Mouse (Mus musculus) limb, embryonic 12.5 days (tissue): ENCODE measurements around the gene Nr2e1. TPM values are rescaled to one million over a fixed set of nuclear protein-coding genes. Genes with fewer than 3 reads are reported as not detected.

Source experiments
- ATAC-seq: fragments of 200-750 bp; cut with Nextera tagmentation; 2 replicates; pipeline ENCODE4 v1.8.0; 2017; ENCODE audit warnings: low read depth, moderate TSS enrichment; ENCODE audit not compliant: insufficient number of reproducible peaks, insufficient read depth, low FRiP score, low TSS enrichment
- H3K27ac ChIP-seq: fragments of 300-500 bp; sonication (generic); 2 replicates; pipeline ENCODE4 v1.5.1; 2016; ENCODE audit warnings: mild to moderate bottlenecking, moderate library complexity
- H3K27me3 ChIP-seq: fragments of 300-500 bp; sonication (generic); 2 replicates; pipeline ENCODE4 v1.6.1; 2016; ENCODE audit warnings: mild to moderate bottlenecking, moderate library complexity
- H3K36me3 ChIP-seq: fragments of 300-500 bp; sonication (generic); 2 replicates; pipeline ENCODE4 v1.6.1; 2016; ENCODE audit warnings: mild to moderate bottlenecking, moderate library complexity
- H3K4me1 ChIP-seq: fragments of 300-500 bp; sonication (generic); replicated peaks from 2 replicates; pipeline ENCODE4 v1.6.1; 2016
- H3K4me2 ChIP-seq: fragments of 300-500 bp; sonication (generic); 2 replicates; pipeline ENCODE4 v1.6.1; 2016; ENCODE audit warnings: mild to moderate bottlenecking, moderate library complexity
- H3K4me3 ChIP-seq: fragments of 300-500 bp; sonication (generic); replicated peaks from 2 replicates; pipeline ENCODE4 v1.5.1; 2016; ENCODE audit warnings: mild to moderate bottlenecking
- H3K9ac ChIP-seq: fragments of 300-500 bp; sonication (generic); replicated peaks from 2 replicates; pipeline ENCODE4 v1.6.1; 2016; ENCODE audit warnings: mild to moderate bottlenecking, moderate library complexity
- H3K9me3 ChIP-seq: fragments of 300-500 bp; sonication (generic); 2 replicates; pipeline ENCODE4 v1.6.1; 2016; ENCODE audit warnings: mild to moderate bottlenecking, moderate library complexity
- WGBS: fragments of 180-500 bp; shearing (Covaris S2); methylation state at CpG from one replicate; pipeline ENCODE4 v1.1.7; 2016; 5-methylcytosine and 5-hydroxymethylcytosine counted together
- polyA plus RNA-seq: library from polyadenylated mRNA; unstranded; fragments of >200 nt; fragmentation: Nextera tagmentation; extraction: Ambion mirVana; gene quantifications from 2 replicates; pipeline ENCODE4 v1.2.1, GENCODE M21; 2016

The Nr2e1 gene
- polyA plus RNA-seq, result not detected in 2 replicates

DNA sequence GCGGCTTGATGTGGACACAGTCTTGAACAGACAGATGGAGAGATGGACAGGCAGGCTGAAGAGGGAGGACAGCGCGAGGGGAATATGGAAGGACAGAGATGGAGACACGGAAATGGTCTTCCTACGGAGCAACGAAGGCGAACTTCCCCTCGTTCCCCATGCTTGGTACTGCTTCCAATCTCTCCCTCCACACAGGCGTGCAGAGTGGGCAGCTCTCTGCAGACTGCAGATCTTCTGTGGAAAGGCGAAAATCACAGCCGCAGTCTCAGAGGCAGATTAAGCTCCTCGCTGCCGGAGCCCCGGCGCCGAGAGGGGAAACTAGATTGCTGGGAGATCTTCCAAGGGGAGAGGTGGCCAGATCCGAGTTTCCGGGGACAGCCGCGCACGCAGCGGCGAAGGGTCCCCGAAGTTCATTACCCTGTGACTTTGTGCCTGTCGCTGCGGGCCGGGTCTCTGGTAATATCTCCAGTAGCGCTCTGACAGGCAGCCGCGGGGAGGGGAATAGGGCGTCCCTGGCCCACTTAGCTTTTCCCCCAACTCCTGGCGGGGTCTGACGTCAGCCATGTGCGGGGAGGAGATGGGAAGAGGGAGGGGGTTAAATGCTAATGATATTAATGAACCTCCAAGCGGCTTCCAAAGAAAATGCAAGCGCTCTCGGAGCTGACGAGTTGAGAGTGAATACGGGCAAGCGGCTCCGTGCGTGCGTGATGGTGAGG, at the start of gene Nr2e1, which contains the start of gene Ostm1:
Gene Nr2e1 (minus strand): TSS at position 476 of the 716 bp plus-strand sequence.
Gene Ostm1 (plus strand): TSS at position 666 of the 716 bp plus-strand sequence.
- Histone ChIP-seq H3K27ac (no peak within 1 kb of the TSS), H3K9me3 (peaks cover 4% of the 10 kb centered on the region; the same call in 1 of the 2 replicates), H3K4me2 (peak within 1 kb of the TSS; percentile 31), H3K36me3 (no peaks in the 10 kb centered on the region), H3K4me1 (peaks cover 41% of the 10 kb centered on the region), H3K27me3 (peaks cover 99% of the 10 kb centered on the region), H3K9ac (no peak within 1 kb of the TSS), H3K4me3 (peak within 1 kb of the TSS; percentile 24)
- ATAC-seq, result no peak
- under 1% methylated on average over 43 of the region's 43 CpGs for WGBS

DNA sequence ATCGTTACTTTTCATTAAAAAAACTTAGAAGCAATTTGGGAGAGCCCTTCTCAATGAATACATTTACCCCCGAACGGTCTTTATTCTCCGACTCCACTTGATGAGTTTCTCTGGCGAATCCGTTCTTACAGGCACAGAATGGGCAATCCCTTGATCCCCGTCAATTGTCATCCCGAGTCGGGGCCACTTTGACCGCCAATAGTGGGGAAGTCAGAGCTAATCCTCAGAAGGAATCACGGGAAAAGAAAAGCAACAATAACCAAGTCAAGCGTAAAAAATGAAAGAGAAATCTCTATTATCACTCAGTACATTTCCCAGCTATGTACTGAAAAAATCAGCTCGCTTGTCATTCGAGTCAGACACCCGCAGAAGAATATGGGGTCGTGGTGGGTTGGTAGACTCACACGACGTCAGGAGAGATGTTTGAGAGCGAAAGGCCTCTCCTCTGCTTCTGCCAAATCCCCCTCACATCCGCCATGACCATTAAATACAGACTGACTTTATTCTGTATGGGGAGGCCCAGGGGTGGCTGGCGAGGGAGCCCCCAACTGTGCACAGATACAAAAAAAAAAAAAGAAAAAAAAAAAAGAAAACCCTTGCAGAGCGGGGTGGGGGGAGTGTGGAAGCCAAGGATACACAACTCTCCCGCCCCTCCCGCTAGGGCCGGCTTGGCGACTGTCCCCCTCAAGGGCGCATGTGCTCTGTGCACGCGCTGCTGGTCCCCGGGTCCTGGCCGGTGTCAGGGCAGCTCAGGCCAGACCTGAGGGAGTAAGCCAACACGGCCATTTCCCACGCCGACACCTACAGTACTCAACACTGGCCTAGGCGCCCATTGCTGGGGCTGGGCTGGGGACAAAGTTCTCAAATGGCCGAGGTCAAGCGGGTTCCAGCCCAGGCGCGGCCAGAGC, 49.3 kb upstream of the Nr2e1 start:
- no peaks in the 10 kb centered on the region for H3K36me3 ChIP-seq
- no peak overlapping the region for H3K9ac ChIP-seq
- H3K4me3 ChIP-seq, result peak overlapping the region; percentile 27
- peak overlapping the region; percentile 47 for H3K4me2 ChIP-seq
- peaks cover 28% of the 10 kb centered on the region for H3K4me1 ChIP-seq
- peaks cover 99% of the 10 kb centered on the region for H3K27me3 ChIP-seq
- 2% methylated on average over 39 of the region's 39 CpGs for WGBS
- H3K27ac ChIP-seq, result no peak overlapping the region
- ATAC-seq, result no peak
- no peaks in the 10 kb centered on the region for H3K9me3 ChIP-seq

DNA sequence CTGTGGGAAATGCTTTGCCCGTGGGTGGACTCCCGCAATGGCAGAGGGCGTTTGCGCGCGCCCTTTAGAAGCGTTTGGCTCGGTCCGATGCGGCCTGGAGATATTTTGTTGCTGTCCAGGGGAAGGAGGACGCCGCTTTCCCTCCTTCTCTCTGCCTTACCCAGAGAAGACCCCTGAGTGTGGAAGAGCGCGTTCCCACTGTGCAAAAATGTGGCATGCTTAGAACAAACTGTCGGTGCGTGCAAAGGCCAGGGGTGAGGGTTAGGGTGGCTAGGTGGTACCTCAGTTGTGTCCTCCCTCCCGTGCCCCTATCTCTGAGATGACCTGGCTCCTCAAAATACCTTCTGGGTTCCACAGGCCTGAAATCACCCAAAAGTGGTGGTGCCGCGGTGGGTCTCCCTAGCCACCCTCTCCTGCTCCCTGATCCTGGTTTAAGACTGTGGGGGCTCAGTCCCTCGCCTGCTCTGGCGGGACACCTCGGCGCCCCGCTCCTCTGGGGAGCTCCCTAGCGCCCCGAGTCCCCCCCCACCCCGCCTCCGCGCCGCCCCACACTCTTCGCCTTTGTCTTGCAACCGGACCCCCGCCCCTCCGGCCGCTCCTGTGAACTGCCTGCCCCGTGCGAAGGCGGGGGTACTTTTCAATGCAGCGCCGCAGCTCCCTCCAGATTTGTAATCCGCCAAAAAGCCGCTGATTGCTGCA, 48.5 kb upstream of the Nr2e1 start:
- Histone ChIP-seq H3K36me3 (no peaks in the 10 kb centered on the region), H3K9ac (no peak overlapping the region), H3K27me3 (peaks cover 100% of the 10 kb centered on the region), H3K4me2 (peak overlapping the region; percentile 28), H3K4me3 (peak overlapping the region; percentile 19; the same call in 1 of the 2 replicates), H3K9me3 (no peaks in the 10 kb centered on the region), H3K4me1 (peaks cover 28% of the 10 kb centered on the region), H3K27ac (no peak overlapping the region)
- 1% methylated on average over 42 of the region's 42 CpGs for WGBS
- ATAC-seq, result no peak

DNA sequence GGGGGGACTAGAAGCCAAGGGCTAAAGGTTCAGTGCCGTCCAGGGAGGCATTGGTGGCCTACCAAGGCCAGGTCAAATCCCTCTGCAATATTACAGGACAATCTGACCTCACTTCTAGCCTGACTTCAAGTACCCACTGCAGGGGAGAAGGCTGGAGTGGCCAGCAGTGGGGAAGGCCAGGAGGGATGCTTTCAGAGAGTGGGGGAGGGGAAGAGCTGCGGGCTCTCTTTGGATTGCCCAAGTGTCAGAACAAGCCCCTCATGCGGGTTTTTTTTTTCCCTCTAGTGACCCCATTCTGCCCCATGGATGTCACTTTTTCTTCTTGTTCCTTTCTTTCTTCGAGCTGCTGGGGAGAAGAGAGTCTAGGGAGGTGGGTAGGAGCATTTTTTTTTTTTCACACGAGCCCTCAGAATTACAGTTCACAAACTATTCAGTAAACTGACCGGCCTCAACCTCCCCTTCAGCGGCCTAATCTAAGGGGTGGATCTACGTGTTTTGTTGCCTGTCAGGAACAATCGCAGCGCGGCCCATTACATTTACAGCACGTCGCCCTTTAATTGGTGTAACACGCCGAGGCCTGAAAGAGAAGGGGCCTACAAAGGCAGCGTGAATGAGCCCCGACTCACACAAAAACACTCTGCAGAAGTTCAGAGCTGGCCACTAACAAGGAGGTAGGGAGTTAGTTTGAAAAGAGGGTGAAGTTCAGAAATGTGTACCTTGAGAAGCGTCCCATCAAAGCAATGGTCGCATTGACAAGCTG, 47.3 kb upstream of the Nr2e1 start:
- Histone ChIP-seq H3K27ac (no peak overlapping the region), H3K4me1 (peaks cover 25% of the 10 kb centered on the region)

DNA sequence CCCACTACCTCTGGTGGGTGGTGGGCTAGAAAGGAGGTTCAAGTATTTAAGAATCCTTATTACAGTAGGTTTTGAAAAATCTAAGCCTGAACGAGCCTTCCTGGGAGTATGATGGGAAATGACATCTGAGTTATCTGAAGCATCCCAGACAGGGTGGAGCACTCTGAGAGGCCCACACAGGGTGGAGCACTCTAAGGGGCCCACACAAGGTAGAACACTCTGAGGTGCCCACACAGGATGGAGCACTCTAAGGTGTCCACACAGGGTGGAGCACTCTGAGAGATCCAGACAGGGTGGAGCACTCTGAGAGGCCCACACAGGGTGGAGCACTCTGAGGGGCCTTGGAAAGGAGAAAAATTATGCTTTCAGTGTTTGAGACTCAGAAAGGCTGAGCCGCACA, 42.5 kb upstream of the Nr2e1 start:
- no peak overlapping the region for H3K9ac ChIP-seq
- H3K4me2 ChIP-seq, result no peak overlapping the region
- ATAC-seq, result no peak
- H3K27ac ChIP-seq, result no peak overlapping the region
- peaks cover 80% of the 10 kb centered on the region for H3K27me3 ChIP-seq
- H3K9me3 ChIP-seq, result no peaks in the 10 kb centered on the region
- H3K36me3 ChIP-seq, result no peaks in the 10 kb centered on the region
- H3K4me1 ChIP-seq, result no peaks in the 10 kb centered on the region
- H3K4me3 ChIP-seq, result no peak overlapping the region
- 80% methylated on average over 2 of the region's 2 CpGs for WGBS

More for the DNA sequence above, 47.3 kb upstream of the Nr2e1 start:
- Histone ChIP-seq H3K27me3 (peaks cover 99% of the 10 kb centered on the region), H3K36me3 (no peaks in the 10 kb centered on the region), H3K9me3 (no peaks in the 10 kb centered on the region), H3K4me3 (no peak overlapping the region), H3K9ac (no peak overlapping the region), H3K4me2 (no peak overlapping the region)
- ATAC-seq, result no peak
- 2% methylated on average over 19 of the region's 19 CpGs for WGBS

DNA sequence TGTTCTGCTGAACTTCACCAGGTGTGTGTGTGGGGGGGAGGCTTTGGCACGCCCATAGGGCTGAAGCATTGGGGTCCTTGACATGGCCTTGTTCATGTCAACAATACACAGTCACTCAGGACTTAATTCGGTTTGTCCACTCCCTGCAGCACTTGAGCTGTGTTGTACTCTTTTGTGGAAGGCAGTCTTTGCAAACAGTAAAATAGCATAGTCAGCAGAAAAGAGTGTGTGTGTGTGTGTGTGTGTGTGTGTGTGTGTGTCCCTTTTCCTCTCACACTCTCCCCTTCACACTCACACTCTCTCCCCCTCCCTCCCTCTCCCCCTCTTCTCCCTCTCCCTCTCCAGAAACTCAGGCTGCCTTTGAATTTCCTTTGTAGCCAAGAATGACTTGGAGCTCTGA, 34.9 kb upstream of the Nr2e1 start:
- H3K9me3 ChIP-seq, result no peaks in the 10 kb centered on the region
- no peak overlapping the region for H3K4me2 ChIP-seq
- H3K27me3 ChIP-seq, result peaks cover 84% of the 10 kb centered on the region
- no peak for ATAC-seq
- peaks cover 8% of the 10 kb centered on the region for H3K4me1 ChIP-seq
- WGBS, result 29% methylated on average over 2 of the region's 2 CpGs
- H3K36me3 ChIP-seq, result no peaks in the 10 kb centered on the region
- H3K9ac ChIP-seq, result no peak overlapping the region
- no peak overlapping the region for H3K4me3 ChIP-seq
- no peak overlapping the region for H3K27ac ChIP-seq

DNA sequence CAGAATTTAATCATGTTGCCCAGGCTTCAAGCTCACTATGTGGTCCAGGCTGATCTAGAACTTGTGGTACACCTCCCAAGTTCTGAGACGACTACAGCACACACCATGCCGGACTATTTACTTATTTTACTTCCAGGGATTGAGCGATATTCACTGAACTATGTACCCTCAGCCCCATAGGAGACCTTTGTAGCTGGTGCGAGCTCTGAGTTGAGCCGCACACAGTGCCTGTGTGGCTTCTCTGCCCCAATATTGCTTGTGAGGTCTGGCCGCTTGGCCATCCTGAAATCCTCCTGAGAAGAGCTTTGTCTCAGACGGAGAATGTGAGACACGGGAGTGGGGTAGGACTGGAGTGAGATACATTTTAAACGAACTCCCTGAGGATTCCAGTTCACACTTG, 31.3 kb upstream of the Nr2e1 start:
- peaks cover 99% of the 10 kb centered on the region for H3K27me3 ChIP-seq
- no peak overlapping the region for H3K4me2 ChIP-seq
- WGBS, result 7% methylated on average over 9 of the region's 9 CpGs
- no peak overlapping the region for H3K9ac ChIP-seq
- H3K4me1 ChIP-seq, result peaks cover 8% of the 10 kb centered on the region
- no peak for ATAC-seq
- H3K27ac ChIP-seq, result no peak overlapping the region
- H3K9me3 ChIP-seq, result peaks cover 5% of the 10 kb centered on the region; the same call in 1 of the 2 replicates
- H3K36me3 ChIP-seq, result no peaks in the 10 kb centered on the region
- H3K4me3 ChIP-seq, result no peak overlapping the region

DNA sequence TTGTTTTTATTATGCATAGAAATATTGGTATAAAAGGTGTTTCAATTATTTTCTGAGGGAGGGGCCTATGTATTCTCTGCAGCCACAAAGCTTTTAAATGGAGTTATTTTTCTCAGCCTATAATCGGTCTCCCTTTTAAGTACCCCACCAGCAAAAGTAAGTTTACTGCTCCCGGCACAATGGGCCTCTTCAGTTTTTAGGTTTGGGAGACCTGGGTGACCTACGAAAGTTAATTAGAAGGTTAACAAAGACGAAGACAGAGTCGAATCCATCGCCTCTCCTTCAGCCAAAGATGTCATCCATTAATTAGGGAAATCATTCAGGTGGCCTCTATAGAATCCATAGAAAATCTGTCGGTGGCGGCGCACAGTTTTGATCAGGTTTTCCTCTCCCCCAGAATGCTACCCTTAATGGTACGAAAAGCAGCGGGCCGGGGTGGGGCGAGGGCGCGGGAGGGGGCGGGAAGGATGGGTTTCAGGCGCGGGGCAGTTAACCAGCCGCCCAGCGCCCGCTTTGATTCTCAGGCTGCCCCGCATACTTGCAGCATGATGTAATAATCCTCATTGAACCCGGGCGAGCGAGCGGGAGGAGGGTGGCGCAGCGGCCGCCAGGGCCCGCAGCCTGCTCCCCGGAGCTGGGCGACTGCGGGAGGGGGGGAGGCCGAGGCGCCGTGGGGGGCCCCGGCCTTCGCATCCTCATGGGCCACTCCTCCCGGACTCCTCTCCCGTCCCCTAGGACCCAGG, 30.4 kb upstream of the Nr2e1 start:
- H3K27me3 ChIP-seq, result peaks cover 98% of the 10 kb centered on the region
- no peak overlapping the region; the same call in 1 of the 2 replicates for H3K9ac ChIP-seq
- H3K4me2 ChIP-seq, result peak overlapping the region; percentile 66
- 1% methylated on average over 40 of the region's 40 CpGs for WGBS
- peaks cover 5% of the 10 kb centered on the region; the same call in 1 of the 2 replicates for H3K9me3 ChIP-seq
- peak overlapping the region; percentile 40 for H3K4me3 ChIP-seq
- H3K4me1 ChIP-seq, result peaks cover 8% of the 10 kb centered on the region
- no peak overlapping the region for H3K27ac ChIP-seq
- no peak for ATAC-seq
- H3K36me3 ChIP-seq, result no peaks in the 10 kb centered on the region

DNA sequence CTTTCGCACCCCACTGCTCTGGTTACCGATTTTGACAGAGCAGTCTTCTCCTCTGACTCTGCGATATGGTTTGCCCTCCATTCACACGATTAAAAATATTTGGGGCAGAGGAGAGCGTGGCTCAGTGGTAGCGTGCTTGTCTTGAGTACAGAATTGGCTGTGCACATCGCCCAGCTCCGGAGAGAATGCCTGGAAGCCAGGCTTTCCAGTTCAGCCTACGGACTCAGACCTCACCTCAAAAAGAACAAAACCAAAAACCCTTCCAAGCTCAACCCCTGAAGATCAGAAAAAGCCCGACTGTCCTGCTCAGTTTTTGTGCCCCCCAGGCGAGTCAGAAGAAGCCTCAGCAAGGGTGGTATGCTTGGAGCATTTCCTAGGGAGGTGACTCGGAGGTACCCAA, 29.6 kb upstream of the Nr2e1 start:
- no peak overlapping the region for H3K4me3 ChIP-seq
- H3K27ac ChIP-seq, result no peak overlapping the region
- no peak overlapping the region for H3K9ac ChIP-seq
- no peak overlapping the region for H3K4me2 ChIP-seq
- H3K4me1 ChIP-seq, result peaks cover 8% of the 10 kb centered on the region
- no peaks in the 10 kb centered on the region for H3K36me3 ChIP-seq
- ATAC-seq, result no peak
- 8% methylated on average over 12 of the region's 12 CpGs for WGBS
- H3K27me3 ChIP-seq, result peaks cover 98% of the 10 kb centered on the region
- H3K9me3 ChIP-seq, result peaks cover 5% of the 10 kb centered on the region; the same call in 1 of the 2 replicates

DNA sequence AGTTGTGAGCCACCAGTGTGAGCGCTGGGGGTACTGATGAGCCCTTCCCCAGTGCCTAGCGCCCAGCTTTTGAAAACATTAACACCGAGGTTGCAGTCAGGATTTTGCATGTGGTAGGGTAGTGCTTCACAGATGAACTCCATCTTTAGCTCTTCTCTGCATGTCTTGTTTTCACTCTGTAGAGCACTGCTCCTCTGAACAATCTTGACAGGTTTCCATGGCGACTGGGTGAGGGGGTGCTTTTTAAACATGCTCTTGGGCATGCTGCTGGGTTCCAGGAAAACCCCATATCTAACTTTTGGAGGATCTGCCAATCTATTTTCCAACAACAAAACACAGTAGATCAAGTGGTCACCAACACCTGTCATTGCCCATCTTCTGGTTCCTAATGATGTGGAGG, 23.3 kb upstream of the Nr2e1 start:
- no peaks in the 10 kb centered on the region for H3K4me1 ChIP-seq
- 77% methylated on average over 4 of the region's 4 CpGs for WGBS
- peaks cover 48% of the 10 kb centered on the region for H3K27me3 ChIP-seq
- no peak overlapping the region for H3K27ac ChIP-seq
- peaks cover 18% of the 10 kb centered on the region; the same call in 1 of the 2 replicates for H3K9me3 ChIP-seq
- no peak overlapping the region for H3K4me3 ChIP-seq
- no peak overlapping the region for H3K4me2 ChIP-seq
- ATAC-seq, result no peak
- no peaks in the 10 kb centered on the region for H3K36me3 ChIP-seq
- H3K9ac ChIP-seq, result no peak overlapping the region
